Mouse (Mus musculus): ENCODE data around the gene Brca1. TPM values are rescaled to one million over a fixed set of nuclear protein-coding genes. Genes with fewer than 3 reads are reported as not detected.
"Not testable (repeated sequence)": the region's sequence is repeated elsewhere in the genome, so short reads cannot be mapped to it uniquely, and the experiment has no call there.

Gene Brca1
- polyA plus RNA-seq, 1 experiment from 2014 or later, result 20.2 TPM

GRCm38 (mm10) chr11:101446319-101446718 lies 105.4 kb downstream of the Brca1 start:
- no peak overlapping the region for H3K27ac ChIP-seq (ENCODE audit: low read depth, low read length)
- 90% methylated on average over 1 of the region's 1 CpGs for WGBS
- H3K4me1 ChIP-seq (replicated peaks; ENCODE audit: control insufficient read depth, insufficient read depth, low read length), result no peaks in the 10 kb centered on the region
- H3K27me3 ChIP-seq (ENCODE audit: control insufficient read depth, insufficient read depth, low read length), result no peaks in the 10 kb centered on the region
- H3K4me2 ChIP-seq (replicated peaks; ENCODE audit: low read depth, low read length), result no peak overlapping the region
- DNase-seq (ENCODE audit: low spot score) (no peak), ATAC-seq (ENCODE audit: low FRiP score) (no peak)
- no peak overlapping the region for H3K4me3 ChIP-seq (ENCODE audit: low read depth, low read length)
- no peaks in the 10 kb centered on the region for H3K9me3 ChIP-seq (ENCODE audit: control insufficient read depth, low read length)
- H3K36me3 ChIP-seq (ENCODE audit: control insufficient read depth, insufficient read depth, low read length), result 0 out of 2 replicates have a peak, but pooled peaks cover 3% of the 10 kb centered on the region
- H3K9ac ChIP-seq (ENCODE audit: low read depth, low read length), result no peak overlapping the region

DNA sequence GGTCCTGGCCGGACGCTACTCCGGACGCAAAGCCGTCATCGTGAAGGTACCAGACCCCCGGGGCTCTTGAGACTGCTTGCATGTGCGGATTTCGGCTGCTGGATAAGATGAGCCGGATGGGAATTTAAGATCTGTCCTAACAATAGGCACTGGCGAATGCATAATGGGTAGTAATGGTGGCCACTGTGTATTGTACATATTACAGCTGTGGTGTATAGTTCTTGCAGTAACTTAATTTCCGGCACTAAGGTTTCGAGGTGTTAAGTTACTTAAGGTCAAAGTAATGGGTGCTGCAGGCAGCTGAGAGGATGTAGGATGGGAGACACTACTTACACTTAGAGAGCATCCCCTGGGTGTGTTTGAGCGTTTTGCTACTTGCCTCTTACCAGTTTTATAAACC lies 109.0 kb downstream of the Brca1 start:
- no peaks in the 10 kb centered on the region for H3K9me3 ChIP-seq (ENCODE audit: control insufficient read depth, low read length)
- DNase-seq (ENCODE audit: low spot score) (no peak), ATAC-seq (ENCODE audit: low FRiP score) (no peak; the same call in 1 of the 2 replicates)
- H3K36me3 ChIP-seq (ENCODE audit: control insufficient read depth, insufficient read depth, low read length), result 0 out of 2 replicates have a peak, but pooled peaks cover 3% of the 10 kb centered on the region
- H3K4me1 ChIP-seq (replicated peaks; ENCODE audit: control insufficient read depth, insufficient read depth, low read length), result no peaks in the 10 kb centered on the region
- H3K27ac ChIP-seq (ENCODE audit: low read depth, low read length), result peak overlapping the region; percentile 91
- WGBS, result 2% methylated on average over 14 of the region's 14 CpGs
- H3K4me2 ChIP-seq (replicated peaks; ENCODE audit: low read depth, low read length), result peak overlapping the region; percentile 71
- H3K4me3 ChIP-seq (ENCODE audit: low read depth, low read length), result peak overlapping the region; percentile 88
- no peaks in the 10 kb centered on the region for H3K27me3 ChIP-seq (ENCODE audit: control insufficient read depth, insufficient read depth, low read length)
- peak overlapping the region; percentile 92 for H3K9ac ChIP-seq (ENCODE audit: low read depth, low read length)

GRCm38 (mm10) chr11:101442127-101442693 lies 109.5 kb downstream of the Brca1 start, which contains the start of gene Rpl27:
TSS of gene Rpl27 (plus strand) at chr11:101442298.
- 1% methylated on average over 42 of the region's 42 CpGs for WGBS
- H3K4me3 ChIP-seq (ENCODE audit: low read depth, low read length), result peak within 1 kb of the TSS; percentile 88
- H3K4me2 ChIP-seq (replicated peaks; ENCODE audit: low read depth, low read length), result peak within 1 kb of the TSS; percentile 71
- H3K9me3 ChIP-seq (ENCODE audit: control insufficient read depth, low read length), result no peaks in the 10 kb centered on the region
- no peaks in the 10 kb centered on the region for H3K4me1 ChIP-seq (replicated peaks; ENCODE audit: control insufficient read depth, insufficient read depth, low read length)
- H3K36me3 ChIP-seq (ENCODE audit: control insufficient read depth, insufficient read depth, low read length), result 0 out of 2 replicates have a peak, but pooled peaks cover 3% of the 10 kb centered on the region
- peak within 1 kb of the TSS; percentile 91 for H3K27ac ChIP-seq (ENCODE audit: low read depth, low read length)
- ATAC-seq (ENCODE audit: low FRiP score) (peak; percentile 99), DNase-seq (ENCODE audit: low spot score) (peak; percentile 97)
- peak within 1 kb of the TSS; percentile 92 for H3K9ac ChIP-seq (ENCODE audit: low read depth, low read length)
- no peaks in the 10 kb centered on the region for H3K27me3 ChIP-seq (ENCODE audit: control insufficient read depth, insufficient read depth, low read length)

DNA sequence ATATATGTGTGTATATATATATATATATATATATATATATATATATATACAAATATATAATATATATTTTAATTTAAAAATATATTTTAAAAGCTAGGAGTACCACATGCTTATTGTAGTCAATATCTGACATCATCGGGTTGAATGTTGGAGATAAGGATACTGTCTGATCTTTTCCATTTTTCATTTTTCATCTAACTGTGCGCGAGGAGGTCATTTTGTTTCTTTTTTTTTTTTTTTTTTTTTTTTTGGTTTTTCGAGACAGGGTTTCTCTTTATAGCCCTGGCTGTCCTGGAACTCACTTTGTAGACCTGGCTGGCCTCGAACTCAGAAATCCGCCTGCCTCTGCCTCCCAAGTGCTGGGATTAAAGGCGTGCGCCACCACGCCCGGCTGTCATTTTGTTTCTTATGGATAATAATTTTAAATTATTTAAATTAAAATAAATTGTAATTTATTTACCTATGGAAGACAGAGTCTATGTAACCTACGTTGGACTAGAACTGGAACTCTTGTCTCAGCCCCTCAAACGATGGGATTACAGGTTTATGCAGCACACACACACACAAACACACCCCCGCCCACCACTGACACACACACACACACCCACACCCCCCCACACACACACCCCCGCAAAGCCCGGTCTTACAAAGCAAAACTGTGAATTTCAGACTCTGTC lies 110.2 kb downstream of the Brca1 start:
- H3K4me1 ChIP-seq (replicated peaks; ENCODE audit: control insufficient read depth, insufficient read depth, low read length); H3K9ac ChIP-seq (ENCODE audit: low read depth, low read length); H3K4me2 ChIP-seq (replicated peaks; ENCODE audit: low read depth, low read length); H3K9me3 ChIP-seq (ENCODE audit: control insufficient read depth, low read length); H3K27me3 ChIP-seq (ENCODE audit: control insufficient read depth, insufficient read depth, low read length); DNase-seq (ENCODE audit: low spot score); H3K36me3 ChIP-seq (ENCODE audit: control insufficient read depth, insufficient read depth, low read length); H3K27ac ChIP-seq (ENCODE audit: low read depth, low read length): not testable (repeated sequence)
- peak; percentile 1; the same call in 1 of the 2 replicates for ATAC-seq (ENCODE audit: low FRiP score)
- peak overlapping the region; percentile 88; the same call in 1 of the 2 replicates for H3K4me3 ChIP-seq (ENCODE audit: low read depth, low read length)
- 38% methylated on average over 14 of the region's 15 CpGs for WGBS

Other genes with a start within 250 kb of the Brca1 start
- gene Becn1, start 249.7 kb downstream of the Brca1 start, polyA plus RNA-seq (2014; fragmentation: Nextera tagmentation; extraction: Ambion mirVana), result 166 and 178 TPM in 2 replicates
- 138 and 143 TPM in 2 replicates for gene Psme3, start 235.7 kb downstream of the Brca1 start, polyA plus RNA-seq (2014; fragmentation: Nextera tagmentation; extraction: Ambion mirVana)
- gene Aoc2, start 226.9 kb downstream of the Brca1 start, polyA plus RNA-seq (2014; fragmentation: Nextera tagmentation; extraction: Ambion mirVana), result 1.4 and 1.8 TPM in 2 replicates
- gene Aoc3, start 221.3 kb downstream of the Brca1 start, polyA plus RNA-seq (2014; fragmentation: Nextera tagmentation; extraction: Ambion mirVana), result 0.10 TPM in 1 of 2 replicates, not detected in the other
- not detected in 2 replicates for gene G6pc, start 184.4 kb downstream of the Brca1 start, polyA plus RNA-seq (2014; fragmentation: Nextera tagmentation; extraction: Ambion mirVana)
- gene Aarsd1, start 134.3 kb downstream of the Brca1 start, polyA plus RNA-seq (2014; fragmentation: Nextera tagmentation; extraction: Ambion mirVana), result 90.9 and 97.5 TPM in 2 replicates
- 9.3 and 10.3 TPM in 2 replicates for gene Gm27029, start 127.2 kb downstream of the Brca1 start, polyA plus RNA-seq (2014; fragmentation: Nextera tagmentation; extraction: Ambion mirVana)
- 14.2 and 16.9 TPM in 2 replicates for gene Rundc1, start 126.9 kb downstream of the Brca1 start, polyA plus RNA-seq (2014; fragmentation: Nextera tagmentation; extraction: Ambion mirVana)
- 3.1 and 3.5 TPM in 2 replicates for gene Ptges3l, start 126.6 kb downstream of the Brca1 start, polyA plus RNA-seq (2014; fragmentation: Nextera tagmentation; extraction: Ambion mirVana)
- gene Rpl27, start 109.7 kb downstream of the Brca1 start, polyA plus RNA-seq (2014; fragmentation: Nextera tagmentation; extraction: Ambion mirVana), result 387 and 395 TPM in 2 replicates
- 4.5 and 5.0 TPM in 2 replicates for gene Ifi35, start 103.5 kb downstream of the Brca1 start, polyA plus RNA-seq (2014; fragmentation: Nextera tagmentation; extraction: Ambion mirVana)
- gene Rnd2, start 87.0 kb downstream of the Brca1 start, polyA plus RNA-seq (2014; fragmentation: Nextera tagmentation; extraction: Ambion mirVana), result 88.0 and 127 TPM in 2 replicates
- 74.5 and 89.4 TPM in 2 replicates for gene Vat1, start 85.7 kb downstream of the Brca1 start, polyA plus RNA-seq (2014; fragmentation: Nextera tagmentation; extraction: Ambion mirVana)
- gene Nbr1, start 194 bp upstream of the Brca1 start, polyA plus RNA-seq (2014; fragmentation: Nextera tagmentation; extraction: Ambion mirVana), result 83.0 and 93.1 TPM in 2 replicates
- 3.4 and 3.5 TPM in 2 replicates for gene Tmem106a, start 30.3 kb upstream of the Brca1 start, polyA plus RNA-seq (2014; fragmentation: Nextera tagmentation; extraction: Ambion mirVana)
- gene Gm11634, start 47.3 kb upstream of the Brca1 start, polyA plus RNA-seq (2014; fragmentation: Nextera tagmentation; extraction: Ambion mirVana), result not detected in 2 replicates
- gene Rdm1, start 75.2 kb upstream of the Brca1 start, polyA plus RNA-seq (2014; fragmentation: Nextera tagmentation; extraction: Ambion mirVana), result 34.5 and 35.5 TPM in 2 replicates
- 14.1 and 14.2 TPM in 2 replicates for gene Arl4d, start 113.6 kb upstream of the Brca1 start, polyA plus RNA-seq (2014; fragmentation: Nextera tagmentation; extraction: Ambion mirVana)
- gene Dhx8, start 181.0 kb upstream of the Brca1 start, polyA plus RNA-seq (2014; fragmentation: Nextera tagmentation; extraction: Ambion mirVana), result 37.0 and 39.9 TPM in 2 replicates
- 4.6 and 5.7 TPM in 2 replicates for gene Etv4, start 233.4 kb upstream of the Brca1 start, polyA plus RNA-seq (2014; fragmentation: Nextera tagmentation; extraction: Ambion mirVana)